22 mouse cellular contexts compared by ENCODE assay signal in genomic region chr7:38071065-38071464, GRCm38 (mm10). TPM values are rescaled to one million over a fixed set of nuclear protein-coding genes. Genes with fewer than 3 reads are reported as not detected.
DNase-seq lines count a peak whose midpoint lies in the region; ATAC-seq and TF ChIP-seq lines count a peak whose summit lies in the region.
"Had no signal": no experiment of that assay in that cellular context is flagged by ENCODE, and none has a peak within 500 bp of the region (broad histone marks: within the 10 kb centered on the region; RNA-seq: fewer than 3 reads in every experiment).

No protein-coding gene starts in this region.

- H3K27ac ChIP-seq in hindbrain, embryonic 14.5 days = no peak overlapping the region
- H3K27ac ChIP-seq: embryonic facial prominence, embryonic 13.5 days; forebrain, embryonic 12.5 days; gastrocnemius, adult 2 months; heart, embryonic 15.5 days; hindbrain, embryonic 13.5 days had no signal

- H3K4me2 ChIP-seq in myocyte (ENCODE audit: low read depth) = peak overlapping the region; percentile 52
- H3K4me2 ChIP-seq in hindbrain, embryonic 14.5 days (replicated peaks) = no peak overlapping the region
- H3K4me2 ChIP-seq: embryonic facial prominence, embryonic 13.5 days; forebrain, embryonic 12.5 days; heart, embryonic 11.5 days; heart, embryonic 15.5 days; hindbrain, embryonic 13.5 days had no signal

- no peaks in the 10 kb centered on the region for H3K9me3 ChIP-seq in hindbrain, embryonic 14.5 days (ENCODE audit: control insufficient read depth, low read length)
- H3K9me3 ChIP-seq: embryonic facial prominence, embryonic 13.5 days; forebrain, embryonic 12.5 days; heart, embryonic 15.5 days; hindbrain, embryonic 13.5 days had no signal

- no peaks in the 10 kb centered on the region for H3K27me3 ChIP-seq in myocyte (ENCODE audit: control insufficient read depth, insufficient read depth, insufficient read length)
- no peaks in the 10 kb centered on the region for H3K27me3 ChIP-seq in hindbrain, embryonic 14.5 days (ENCODE audit: control insufficient read depth, insufficient read depth, low read length)

- H3K4me1 ChIP-seq in hindbrain, embryonic 14.5 days (replicated peaks; ENCODE audit: control insufficient read depth, insufficient read depth, low read length) = peaks cover 13% of the 10 kb centered on the region
- H3K4me1 ChIP-seq: embryonic facial prominence, embryonic 13.5 days had no signal

- 86% methylated on average over 5 of the region's 5 CpGs for WGBS in hindbrain, embryonic 14.5 days

- TF ChIP-seq POLR2A in myocyte (IDR thresholded peaks at IDR 0.05; ENCODE audit: insufficient read length, low read depth) = no peak

- H3K36me3 ChIP-seq in myocyte (ENCODE audit: control insufficient read depth, insufficient read depth) = no peaks in the 10 kb centered on the region
- no peaks in the 10 kb centered on the region for H3K36me3 ChIP-seq in hindbrain, embryonic 14.5 days (replicated peaks; ENCODE audit: control insufficient read depth, insufficient read depth)
- H3K36me3 ChIP-seq: embryonic facial prominence, embryonic 13.5 days; forebrain, embryonic 12.5 days; heart, embryonic 15.5 days; hindbrain, embryonic 13.5 days had no signal

- H3K4me3 ChIP-seq in myocyte = no peak overlapping the region
- H3K4me3 ChIP-seq in hindbrain, embryonic 14.5 days (replicated peaks; ENCODE audit: low read length) = no peak overlapping the region
- H3K4me3 ChIP-seq: embryonic facial prominence, embryonic 13.5 days; forebrain, embryonic 12.5 days; gastrocnemius, adult 2 months; heart, embryonic 15.5 days; hindbrain, embryonic 13.5 days had no signal

- peak; percentile 67 for ATAC-seq in CD4-positive, CD25-positive, alpha-beta regulatory T cell, adult 4 months
- ATAC-seq in activated CD4-positive, CD25-positive, alpha-beta regulatory T cell, adult 4 months = peak; percentile 52
- ATAC-seq in hindbrain, embryonic 14.5 days (ENCODE audit: low FRiP score) = no peak
- ATAC-seq: forebrain, embryonic 16.5 days; intestine, postnatal 0 days had no signal

- no peaks in the 10 kb centered on the region for H3K79me2 ChIP-seq in myocyte (ENCODE audit: control insufficient read depth, insufficient read depth)

- no peak overlapping the region for H3ac ChIP-seq in myocyte (ENCODE audit: control insufficient read depth, insufficient read length)

- H3K9ac ChIP-seq in hindbrain, embryonic 14.5 days = no peak overlapping the region
- H3K9ac ChIP-seq: embryonic facial prominence, embryonic 13.5 days; forebrain, embryonic 12.5 days; heart, embryonic 15.5 days; hindbrain, embryonic 13.5 days had no signal

- peak; percentile 22 for DNase-seq in right cerebral cortex, adult 18-20 months
- no peak for DNase-seq in right cerebral cortex, postnatal 25 days
- no peak for DNase-seq in hindbrain, embryonic 14.5 days (ENCODE audit: low spot score)
- no peak for DNase-seq in lung, postnatal 10 days
- DNase-seq: adrenal gland, postnatal 10 days; cerebellum, adult 18-20 months; cerebellum, adult 9-11 months; cerebellum, postnatal 36 days; gastrocnemius, adult 2 months; gastrocnemius, postnatal 25 days; heart, adult 18-20 months; heart, postnatal 14 days had no signal

TF ChIP-seq in myocyte, 11 proteins besides CTCF, POLR2A, EP300 and RAD21:
- TF ChIP-seq MYOD1 (IDR thresholded peaks at IDR 0.05; ENCODE audit: control insufficient read depth in 1 of 3, insufficient read length in 2 of 3, low read depth in 2 of 3) (no peak), CEBPB (IDR thresholded peaks at IDR 0.05; ENCODE audit: insufficient read depth, poor library complexity, severe bottlenecking) (no peak), TCF3 (IDR thresholded peaks at IDR 0.05; ENCODE audit: insufficient read length, low read depth) (no peak), E2F4 (IDR thresholded peaks at IDR 0.05; ENCODE audit: insufficient read depth) (no peak), TCF12 (IDR thresholded peaks at IDR 0.05; ENCODE audit: insufficient read depth, poor library complexity, severe bottlenecking) (no peak), REST (IDR thresholded peaks at IDR 0.05; ENCODE audit: insufficient read depth, insufficient read length) (no peak), POLR2AphosphoS2 (IDR thresholded peaks at IDR 0.05; ENCODE audit: insufficient read length, low read depth) (no peak), MYOG (IDR thresholded peaks at IDR 0.05; ENCODE audit: control insufficient read depth in 1 of 3, insufficient read depth in 1 of 3, insufficient read length in 2 of 3, low read depth in 2 of 3) (no peak), MAX (IDR thresholded peaks at IDR 0.05; ENCODE audit: low read depth) (no peak), USF1 (IDR thresholded peaks at IDR 0.05; ENCODE audit: low read depth) (no peak), SRF (IDR thresholded peaks at IDR 0.05; ENCODE audit: control insufficient read depth, insufficient read length, low read depth) (no peak)

RNA-seq across cellular contexts. Expression of gene Ccne1, which starts 36.3 kb away (rescaled TPM):
- polyA plus RNA-seq in CD4-positive, CD25-positive, alpha-beta regulatory T cell, adult 4 months (2017; shearing (Covaris generic)) = 1 to 10 TPM; 3.3 to 3.5 TPM
- polyA plus RNA-seq in activated CD4-positive, CD25-positive, alpha-beta regulatory T cell, adult 4 months (2017; shearing (Covaris generic)) = 1 to 10 TPM; 4.4 to 8.1 TPM
- polyA plus RNA-seq in myocyte (2012; fragmentation: generic; extraction: Trizol) = 7.4 TPM
- polyA plus RNA-seq in hindbrain, embryonic 14.5 days (2014; fragmentation: Nextera tagmentation; extraction: Ambion mirVana) = 16.8 and 19.6 TPM in 2 replicates

RNA-seq across cellular contexts. Expression of gene Uri1, which starts 47.7 kb away (rescaled TPM):
- 10 to 100 TPM; 14.7 to 20.8 TPM for polyA plus RNA-seq in CD4-positive, CD25-positive, alpha-beta regulatory T cell, adult 4 months (2017; shearing (Covaris generic))
- 10 to 100 TPM; 12.3 to 21.5 TPM for polyA plus RNA-seq in activated CD4-positive, CD25-positive, alpha-beta regulatory T cell, adult 4 months (2017; shearing (Covaris generic))
- 13.4 TPM for polyA plus RNA-seq in myocyte (2012; fragmentation: generic; extraction: Trizol)
- 34.4 and 41.8 TPM in 2 replicates for polyA plus RNA-seq in hindbrain, embryonic 14.5 days (2014; fragmentation: Nextera tagmentation; extraction: Ambion mirVana)
